Mouse (Mus musculus) liver, adult 2 months (tissue): ENCODE data around the gene Gabbr2. TPM values are rescaled to one million over a fixed set of nuclear protein-coding genes. Genes with fewer than 3 reads are reported as not detected.
A peak's percentile ranks its signal among the peaks of the same experiment; 100 is the strongest.

ENCODE experiments used
- DNase-seq: peaks from one replicate; pipeline ENCODE4 v3.0.0-alpha.2; 2011; ENCODE audit warnings: low read depth, low spot score; ENCODE audit errors: extremely low read depth
- H3K27ac ChIP-seq: fragments of 200-500 bp; replicated peaks from 2 replicates; pipeline ENCODE4 v1.5.1; 2012; ENCODE audit warnings: low read depth, mild to moderate bottlenecking, control low read depth, inconsistent platforms, low read length; ENCODE audit not compliant: insufficient read depth
- H3K27me3 ChIP-seq: fragments of 200-500 bp; 2 replicates; pipeline ENCODE4 v1.6.1; 2012; ENCODE audit warnings: mild to moderate bottlenecking, moderate library complexity, low read length, inconsistent platforms; ENCODE audit not compliant: control insufficient read depth, insufficient read depth
- H3K36me3 ChIP-seq: fragments of 200-500 bp; 2 replicates; pipeline ENCODE4 v1.6.1; 2012; ENCODE audit warnings: low read length, inconsistent platforms; ENCODE audit not compliant: control insufficient read depth, insufficient read depth
- H3K4me1 ChIP-seq: fragments of 200-500 bp; 2 replicates; pipeline ENCODE4 v1.6.1; 2011; ENCODE audit warnings: low read length; ENCODE audit not compliant: control insufficient read depth, insufficient read depth
- H3K4me3 ChIP-seq: fragments of 200-500 bp; 2 replicates; pipeline ENCODE4 v1.5.1; 2011; ENCODE audit warnings: low read depth, mild to moderate bottlenecking, control low read depth, low read length, moderate library complexity; ENCODE audit not compliant: insufficient read depth
- H3K79me2 ChIP-seq: fragments of 200-500 bp; 2 replicates; pipeline ENCODE4 v1.6.1; 2012; ENCODE audit warnings: inconsistent platforms, mild to moderate bottlenecking, low read length, moderate library complexity; ENCODE audit not compliant: control insufficient read depth, insufficient read depth
- H3K9ac ChIP-seq: fragments of 200-500 bp; 2 replicates; pipeline ENCODE4 v1.6.1; 2012; ENCODE audit warnings: low read depth, mild to moderate bottlenecking, control low read depth, inconsistent platforms, low read length
- CTCF ChIP-seq: fragments of 200-500 bp; IDR thresholded peaks from 2 replicates; pipeline ENCODE4 v1.5.1; 2011; ENCODE audit warnings: low read depth, low read length, control low read depth
- POLR2A ChIP-seq: fragments of 200-500 bp; IDR thresholded peaks from 2 replicates; pipeline ENCODE4 v1.6.1; 2011; ENCODE audit warnings: low read length, control low read depth; ENCODE audit not compliant: insufficient read depth; ENCODE audit errors: extremely low read depth
- WGBS: fragments of 180-500 bp; shearing (Covaris S2); methylation state at CpG from one replicate; pipeline ENCODE4 v1.1.7; 2018; 5-methylcytosine and 5-hydroxymethylcytosine counted together
- polyA plus RNA-seq: library from polyadenylated mRNA; depleted of rRNA; stranded (reverse); fragments of >200 nt; gene quantifications from 2 replicates; pipeline ENCODE4 v1.2.3, GENCODE M21; 2012
- total RNA-seq: library from RNA; depleted of rRNA; stranded (reverse); fragments of >200 nt; gene quantifications from 2 replicates; pipeline ENCODE4 v1.2.3, GENCODE M21; 2014

Gabbr2 gene
- total and polyA plus RNA-seq, 2 experiments = 7.7 to 15.0 TPM

DNA sequence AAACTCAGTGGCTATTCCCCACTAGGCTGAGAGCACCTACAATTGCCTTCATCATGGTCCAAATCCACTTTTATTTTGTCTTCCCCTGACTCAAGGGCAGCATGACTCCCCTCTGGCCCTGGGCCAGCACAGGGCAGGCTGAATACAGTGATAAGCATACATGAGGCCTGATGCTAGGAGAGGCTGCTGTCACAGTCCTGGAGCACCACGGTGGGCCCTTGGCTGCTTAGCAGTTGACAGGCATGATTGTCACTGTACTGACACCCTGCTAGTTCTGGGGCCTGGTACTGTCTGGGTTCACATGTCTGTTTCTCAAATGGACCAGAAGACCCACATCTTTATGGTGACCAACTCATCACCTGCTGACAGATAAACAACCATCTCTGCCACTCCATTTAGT, 184.8 kb downstream of the Gabbr2 start:
- H3K9ac ChIP-seq = no peak overlapping the region
- no peaks in the 10 kb centered on the region for H3K36me3 ChIP-seq
- no peak overlapping the region for H3K27ac ChIP-seq
- H3K4me3 ChIP-seq = no peak overlapping the region
- H3K27me3 ChIP-seq = no peaks in the 10 kb centered on the region
- DNase-seq = no peak
- 68% methylated on average over 1 of the region's 1 CpGs for WGBS
- H3K4me1 ChIP-seq = no peaks in the 10 kb centered on the region
- no peak for TF ChIP-seq CTCF
- H3K79me2 ChIP-seq = no peaks in the 10 kb centered on the region

DNA sequence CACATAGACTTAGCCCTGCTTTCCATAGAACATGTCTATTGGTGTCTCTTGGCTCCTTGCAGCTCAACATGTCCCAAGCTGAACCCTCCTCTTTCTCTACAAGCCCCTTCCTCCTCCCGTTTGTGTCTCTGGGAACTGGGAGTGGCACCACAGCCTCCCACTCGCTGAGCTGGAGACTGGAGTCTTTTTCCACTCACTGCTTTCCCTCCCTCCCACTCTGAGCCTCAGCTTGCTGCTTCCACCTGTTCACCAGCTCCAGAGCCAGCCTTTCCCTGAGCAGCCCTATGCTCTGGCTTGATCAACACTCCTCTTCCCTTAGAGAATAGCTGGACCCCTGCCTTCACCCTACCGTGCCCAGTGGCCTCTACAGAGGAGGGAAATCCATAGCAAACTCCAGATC, 185.8 kb downstream of the Gabbr2 start:
- no peaks in the 10 kb centered on the region for H3K36me3 ChIP-seq
- TF ChIP-seq CTCF = no peak
- TF ChIP-seq POLR2A = no peak
- no peaks in the 10 kb centered on the region for H3K79me2 ChIP-seq
- no peak overlapping the region for H3K27ac ChIP-seq
- H3K27me3 ChIP-seq = no peaks in the 10 kb centered on the region
- DNase-seq = no peak
- H3K9ac ChIP-seq = no peak overlapping the region
- no peaks in the 10 kb centered on the region for H3K4me1 ChIP-seq
- H3K4me3 ChIP-seq = no peak overlapping the region
- 63% methylated on average over 3 of the region's 3 CpGs for WGBS

DNA sequence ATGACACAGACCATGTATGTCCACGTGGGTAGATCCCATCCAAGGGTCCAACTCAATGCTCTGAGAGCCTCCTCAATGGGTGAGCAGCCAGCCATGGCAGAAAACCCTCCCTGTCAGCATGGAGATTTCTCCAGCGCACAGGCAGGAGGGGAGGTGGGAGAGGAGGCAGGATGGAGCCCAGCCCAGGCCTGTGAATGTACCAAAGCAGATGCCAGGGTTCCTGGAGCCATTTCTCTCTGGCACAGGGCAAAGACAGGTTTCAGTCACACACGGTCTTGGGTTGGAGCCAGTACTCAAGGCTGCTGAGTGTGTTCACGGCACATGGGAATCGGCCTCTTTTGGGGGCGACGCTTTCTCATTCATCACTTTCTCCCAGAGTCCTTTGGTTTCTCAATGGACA, 189.3 kb downstream of the Gabbr2 start:
- WGBS = 91% methylated on average over 7 of the region's 7 CpGs
- TF ChIP-seq CTCF (no peak), POLR2A (no peak)
- H3K79me2 ChIP-seq = no peaks in the 10 kb centered on the region
- no peaks in the 10 kb centered on the region for H3K27me3 ChIP-seq
- H3K4me1 ChIP-seq = no peaks in the 10 kb centered on the region
- H3K27ac ChIP-seq = no peak overlapping the region
- H3K9ac ChIP-seq = no peak overlapping the region
- no peak for DNase-seq
- no peaks in the 10 kb centered on the region for H3K36me3 ChIP-seq
- H3K4me3 ChIP-seq = no peak overlapping the region

DNA sequence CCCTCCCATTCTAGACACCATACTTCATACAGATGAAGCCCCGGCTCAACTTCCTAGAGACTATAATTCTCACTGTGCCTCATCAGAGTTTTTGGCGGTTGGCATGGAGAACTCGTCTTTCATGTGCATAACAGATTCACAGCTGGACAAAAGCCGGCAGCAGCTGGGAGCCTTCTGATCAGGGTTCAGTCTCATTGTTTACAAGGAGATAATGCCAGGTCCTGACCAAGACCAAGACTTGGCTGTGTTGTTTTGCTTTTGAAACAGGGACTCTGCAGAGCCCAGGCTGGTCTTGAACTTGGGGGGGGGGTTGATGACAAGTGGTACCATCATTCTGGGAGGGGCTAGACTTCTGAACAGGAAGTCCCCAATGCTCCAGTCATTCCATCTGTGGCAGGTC, 191.8 kb downstream of the Gabbr2 start:
- Histone ChIP-seq H3K9ac (no peak overlapping the region), H3K36me3 (no peaks in the 10 kb centered on the region), H3K27ac (no peak overlapping the region), H3K27me3 (no peaks in the 10 kb centered on the region), H3K4me3 (no peak overlapping the region), H3K79me2 (no peaks in the 10 kb centered on the region), H3K4me1 (no peaks in the 10 kb centered on the region)
- TF ChIP-seq POLR2A (no peak), CTCF (no peak)
- WGBS = 43% methylated on average over 4 of the region's 4 CpGs
- DNase-seq = peak; percentile 24

DNA sequence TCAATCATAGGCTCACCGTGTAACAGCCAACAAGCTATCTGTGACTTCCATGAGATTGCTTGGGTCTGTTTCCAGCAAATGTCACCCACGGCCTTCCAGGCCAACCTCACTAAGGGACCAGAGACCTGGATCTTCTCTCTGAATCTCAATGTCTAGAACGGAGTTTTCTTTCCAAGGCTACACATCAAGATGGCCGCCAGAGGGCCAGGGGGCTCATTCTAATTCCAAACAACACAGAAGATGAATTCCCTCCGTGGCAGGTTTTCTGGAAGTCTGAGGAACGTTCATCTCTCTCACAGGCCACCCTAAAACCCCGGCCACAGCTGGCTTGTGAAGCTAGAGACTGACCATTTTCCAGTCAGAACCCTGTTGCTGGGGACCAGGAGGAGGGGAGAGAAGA, 196.0 kb downstream of the Gabbr2 start:
- no peaks in the 10 kb centered on the region for H3K36me3 ChIP-seq
- H3K9ac ChIP-seq = no peak overlapping the region
- H3K4me3 ChIP-seq = no peak overlapping the region
- no peaks in the 10 kb centered on the region for H3K27me3 ChIP-seq
- H3K4me1 ChIP-seq = no peaks in the 10 kb centered on the region
- WGBS = 74% methylated on average over 7 of the region's 7 CpGs
- H3K27ac ChIP-seq = no peak overlapping the region
- H3K79me2 ChIP-seq = no peaks in the 10 kb centered on the region
- TF ChIP-seq CTCF (no peak), POLR2A (no peak)
- no peak for DNase-seq

DNA sequence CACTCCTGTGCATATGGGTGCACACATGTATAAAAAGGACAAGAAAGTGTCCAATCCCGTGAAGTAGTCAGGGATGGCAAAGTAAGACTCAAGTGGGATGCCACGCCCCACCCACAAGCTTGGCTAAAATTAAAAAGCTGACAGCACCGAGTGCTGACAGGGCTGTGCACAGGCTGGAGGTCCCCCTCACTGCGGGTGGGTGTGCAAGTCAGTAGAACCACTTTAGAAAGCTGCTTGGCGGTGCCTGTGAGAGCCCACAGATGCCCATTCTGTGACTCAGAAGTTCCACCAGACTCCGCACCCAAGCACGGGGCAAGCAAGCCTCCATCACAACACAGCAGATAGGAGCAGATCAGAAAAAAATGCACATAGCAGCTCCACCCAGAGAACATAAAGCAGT, 197.1 kb downstream of the Gabbr2 start:
- no peaks in the 10 kb centered on the region for H3K4me1 ChIP-seq
- TF ChIP-seq CTCF (no peak), POLR2A (no peak)
- H3K4me3 ChIP-seq = no peak overlapping the region
- H3K27me3 ChIP-seq = no peaks in the 10 kb centered on the region
- H3K27ac ChIP-seq = no peak overlapping the region
- no peak for DNase-seq
- no peak overlapping the region for H3K9ac ChIP-seq
- no peaks in the 10 kb centered on the region for H3K36me3 ChIP-seq
- WGBS = 87% methylated on average over 7 of the region's 7 CpGs
- no peaks in the 10 kb centered on the region for H3K79me2 ChIP-seq
